Mouse (Mus musculus): Measurements from ENCODE around the gene Rfc2. TPM values are rescaled to one million over a fixed set of nuclear protein-coding genes. Genes with fewer than 3 reads are reported as not detected.

Rfc2 gene
- polyA plus RNA-seq, 1 experiment: 58.1 TPM

GRCm38 (mm10) chr5:134609916-134610643, 28.9 kb downstream of the Rfc2 start:
- DNase-seq (ENCODE audit: low read depth): no peak

- DNase-seq (ENCODE audit: low read depth): no peak
Observed at GRCm38 (mm10) chr5:134611810-134612521, 30.8 kb downstream of the Rfc2 start.

GRCm38 (mm10) chr5:134613727-134614126, 32.6 kb downstream of the Rfc2 start:
- DNase-seq (ENCODE audit: low read depth): no peak

GRCm38 (mm10) chr5:134614296-134614695, 33.1 kb downstream of the Rfc2 start:
- no peak for DNase-seq (ENCODE audit: low read depth)

GRCm38 (mm10) chr5:134614802-134615201, 33.6 kb downstream of the Rfc2 start, which contains the start of gene Lat2:
Lat2 (minus strand) TSS chr5:134615025.
- no peak for DNase-seq (ENCODE audit: low read depth)

GRCm38 (mm10) chr5:134615380-134615779, 34.2 kb downstream of the Rfc2 start:
- DNase-seq (ENCODE audit: low read depth): no peak

GRCm38 (mm10) chr5:134615780-134616179, 34.6 kb downstream of the Rfc2 start:
- no peak for DNase-seq (ENCODE audit: low read depth)

GRCm38 (mm10) chr5:134617071-134617470, 35.9 kb downstream of the Rfc2 start:
- DNase-seq (ENCODE audit: low read depth): no peak

- no peak for DNase-seq (ENCODE audit: low read depth)
Observed at GRCm38 (mm10) chr5:134620457-134620856, 39.3 kb downstream of the Rfc2 start.

GRCm38 (mm10) chr5:134621099-134621640, 40.0 kb downstream of the Rfc2 start:
- no peak for DNase-seq (ENCODE audit: low read depth)

GRCm38 (mm10) chr5:134622069-134622468, 40.9 kb downstream of the Rfc2 start:
- DNase-seq (ENCODE audit: low read depth): no peak

GRCm38 (mm10) chr5:134629508-134629907, 48.3 kb downstream of the Rfc2 start:
- no peak for DNase-seq (ENCODE audit: low read depth)

- no peak for DNase-seq (ENCODE audit: low read depth)
Observed at GRCm38 (mm10) chr5:134630835-134631234, 49.7 kb downstream of the Rfc2 start.

- DNase-seq (ENCODE audit: low read depth): no peak
Observed at GRCm38 (mm10) chr5:134632841-134633240, 51.7 kb downstream of the Rfc2 start.

GRCm38 (mm10) chr5:134637820-134638367, 56.7 kb downstream of the Rfc2 start:
- DNase-seq (ENCODE audit: low read depth): no peak

- DNase-seq (ENCODE audit: low read depth): no peak
Observed at GRCm38 (mm10) chr5:134638461-134639268, 57.5 kb downstream of the Rfc2 start.

- DNase-seq (ENCODE audit: low read depth): no peak
Observed at GRCm38 (mm10) chr5:134639269-134639682, 58.1 kb downstream of the Rfc2 start, which contains the start of gene Eif4h. Eif4h (minus strand) TSS chr5:134639490.

GRCm38 (mm10) chr5:134640371-134640770, 59.2 kb downstream of the Rfc2 start:
- DNase-seq (ENCODE audit: low read depth): no peak

GRCm38 (mm10) chr5:134644121-134644520, 63.0 kb downstream of the Rfc2 start:
- no peak for DNase-seq (ENCODE audit: low read depth)

- DNase-seq (ENCODE audit: low read depth): no peak
Observed at GRCm38 (mm10) chr5:134644643-134645118, 63.5 kb downstream of the Rfc2 start.

- DNase-seq (ENCODE audit: low read depth): no peak
Observed at GRCm38 (mm10) chr5:134646461-134646860, 65.3 kb downstream of the Rfc2 start.
